Mouse (Mus musculus): Measurements from ENCODE around the gene Myo18b. TPM values are rescaled to one million over a fixed set of nuclear protein-coding genes. Genes with fewer than 3 reads are reported as not detected.

The Myo18b gene
- polyA plus RNA-seq, 1 experiment from 2014 or later = 0.14 TPM

- 66% methylated on average over 12 of the region's 12 CpGs for WGBS
- no peak overlapping the region for H3K27ac ChIP-seq (replicated peaks; ENCODE audit: low read depth, low read length)
- DNase-seq (ENCODE audit: low spot score) (no peak), ATAC-seq (replicated peaks; ENCODE audit: insufficient number of reproducible peaks, low FRiP score, low TSS enrichment, low read depth) (no peak)
- H3K4me1 ChIP-seq (ENCODE audit: control insufficient read depth, insufficient read depth, low read length) = no peaks in the 10 kb centered on the region
- no peaks in the 10 kb centered on the region for H3K9me3 ChIP-seq (replicated peaks; ENCODE audit: control insufficient read depth, low read length)
- H3K4me3 ChIP-seq (ENCODE audit: low read depth, low read length) = no peak overlapping the region
- H3K36me3 ChIP-seq (replicated peaks; ENCODE audit: control insufficient read depth, insufficient read depth, low read depth, low read length) = no peaks in the 10 kb centered on the region
- H3K27me3 ChIP-seq (ENCODE audit: control insufficient read depth, insufficient read depth, low read length) = no peaks in the 10 kb centered on the region
- no peak overlapping the region for H3K9ac ChIP-seq (replicated peaks; ENCODE audit: low read length)
- no peak overlapping the region for H3K4me2 ChIP-seq (ENCODE audit: low read depth, low read length)
These were observed 70.9 kb downstream of the Myo18b start for GRCm38 (mm10) chr5:112825091-112825794.

- no peak overlapping the region for H3K9ac ChIP-seq (replicated peaks; ENCODE audit: low read length)
- H3K36me3 ChIP-seq (replicated peaks; ENCODE audit: control insufficient read depth, insufficient read depth, low read depth, low read length) = no peaks in the 10 kb centered on the region
- 36% methylated on average over 13 of the region's 13 CpGs for WGBS
- no peaks in the 10 kb centered on the region for H3K27me3 ChIP-seq (ENCODE audit: control insufficient read depth, insufficient read depth, low read length)
- H3K4me2 ChIP-seq (ENCODE audit: low read depth, low read length) = no peak overlapping the region
- DNase-seq (ENCODE audit: low spot score) (peak; percentile 88), ATAC-seq (replicated peaks; ENCODE audit: insufficient number of reproducible peaks, low FRiP score, low TSS enrichment, low read depth) (no peak)
- no peaks in the 10 kb centered on the region for H3K4me1 ChIP-seq (ENCODE audit: control insufficient read depth, insufficient read depth, low read length)
- no peaks in the 10 kb centered on the region for H3K9me3 ChIP-seq (replicated peaks; ENCODE audit: control insufficient read depth, low read length)
- no peak overlapping the region for H3K27ac ChIP-seq (replicated peaks; ENCODE audit: low read depth, low read length)
- no peak overlapping the region for H3K4me3 ChIP-seq (ENCODE audit: low read depth, low read length)
These were observed 71.8 kb downstream of the Myo18b start for GRCm38 (mm10) chr5:112824376-112824775.

- H3K9ac ChIP-seq (replicated peaks; ENCODE audit: low read length) = no peak overlapping the region
- no peaks in the 10 kb centered on the region for H3K9me3 ChIP-seq (replicated peaks; ENCODE audit: control insufficient read depth, low read length)
- H3K36me3 ChIP-seq (replicated peaks; ENCODE audit: control insufficient read depth, insufficient read depth, low read depth, low read length) = no peaks in the 10 kb centered on the region
- 72% methylated on average over 3 of the region's 3 CpGs for WGBS
- DNase-seq (ENCODE audit: low spot score) (no peak), ATAC-seq (replicated peaks; ENCODE audit: insufficient number of reproducible peaks, low FRiP score, low TSS enrichment, low read depth) (no peak)
- H3K27ac ChIP-seq (replicated peaks; ENCODE audit: low read depth, low read length) = no peak overlapping the region
- H3K4me3 ChIP-seq (ENCODE audit: low read depth, low read length) = no peak overlapping the region
- no peaks in the 10 kb centered on the region for H3K4me1 ChIP-seq (ENCODE audit: control insufficient read depth, insufficient read depth, low read length)
- H3K4me2 ChIP-seq (ENCODE audit: low read depth, low read length) = no peak overlapping the region
- no peaks in the 10 kb centered on the region for H3K27me3 ChIP-seq (ENCODE audit: control insufficient read depth, insufficient read depth, low read length)
These were observed 73.7 kb downstream of the Myo18b start for GRCm38 (mm10) chr5:112822426-112822825.

- Histone ChIP-seq H3K27me3 (ENCODE audit: control insufficient read depth, insufficient read depth, low read length) (no peaks in the 10 kb centered on the region), H3K27ac (replicated peaks; ENCODE audit: low read depth, low read length) (no peak overlapping the region), H3K9me3 (replicated peaks; ENCODE audit: control insufficient read depth, low read length) (no peaks in the 10 kb centered on the region), H3K4me2 (ENCODE audit: low read depth, low read length) (no peak overlapping the region), H3K4me3 (ENCODE audit: low read depth, low read length) (no peak overlapping the region), H3K36me3 (replicated peaks; ENCODE audit: control insufficient read depth, insufficient read depth, low read depth, low read length) (no peaks in the 10 kb centered on the region), H3K9ac (replicated peaks; ENCODE audit: low read length) (no peak overlapping the region), H3K4me1 (ENCODE audit: control insufficient read depth, insufficient read depth, low read length) (no peaks in the 10 kb centered on the region)
- ATAC-seq (replicated peaks; ENCODE audit: insufficient number of reproducible peaks, low FRiP score, low TSS enrichment, low read depth) (no peak), DNase-seq (ENCODE audit: low spot score) (no peak)
- WGBS = 83% methylated on average over 7 of the region's 7 CpGs
These were observed 81.1 kb downstream of the Myo18b start for GRCm38 (mm10) chr5:112815051-112815450.

- no peak overlapping the region for H3K27ac ChIP-seq (replicated peaks; ENCODE audit: low read depth, low read length)
- no peaks in the 10 kb centered on the region for H3K36me3 ChIP-seq (replicated peaks; ENCODE audit: control insufficient read depth, insufficient read depth, low read depth, low read length)
- no peaks in the 10 kb centered on the region for H3K4me1 ChIP-seq (ENCODE audit: control insufficient read depth, insufficient read depth, low read length)
- H3K4me3 ChIP-seq (ENCODE audit: low read depth, low read length) = no peak overlapping the region
- H3K4me2 ChIP-seq (ENCODE audit: low read depth, low read length) = no peak overlapping the region
- H3K9me3 ChIP-seq (replicated peaks; ENCODE audit: control insufficient read depth, low read length) = no peaks in the 10 kb centered on the region
- no peak for ATAC-seq (replicated peaks; ENCODE audit: insufficient number of reproducible peaks, low FRiP score, low TSS enrichment, low read depth)
- no peak overlapping the region for H3K9ac ChIP-seq (replicated peaks; ENCODE audit: low read length)
- no peak for DNase-seq (ENCODE audit: low spot score)
- no peaks in the 10 kb centered on the region for H3K27me3 ChIP-seq (ENCODE audit: control insufficient read depth, insufficient read depth, low read length)
- 84% methylated on average over 4 of the region's 4 CpGs for WGBS
These were observed 88.5 kb downstream of the Myo18b start for GRCm38 (mm10) chr5:112807629-112808028.

GRCm38 (mm10) chr5:112796086-112796485, 100.1 kb downstream of the Myo18b start:
- Histone ChIP-seq H3K4me1 (ENCODE audit: control insufficient read depth, insufficient read depth, low read length) (no peaks in the 10 kb centered on the region), H3K9ac (replicated peaks; ENCODE audit: low read length) (no peak overlapping the region), H3K27ac (replicated peaks; ENCODE audit: low read depth, low read length) (no peak overlapping the region), H3K27me3 (ENCODE audit: control insufficient read depth, insufficient read depth, low read length) (no peaks in the 10 kb centered on the region), H3K9me3 (replicated peaks; ENCODE audit: control insufficient read depth, low read length) (no peaks in the 10 kb centered on the region), H3K4me3 (ENCODE audit: low read depth, low read length) (no peak overlapping the region), H3K36me3 (replicated peaks; ENCODE audit: control insufficient read depth, insufficient read depth, low read depth, low read length) (no peaks in the 10 kb centered on the region), H3K4me2 (ENCODE audit: low read depth, low read length) (no peak overlapping the region)
- WGBS = 78% methylated on average over 7 of the region's 7 CpGs
- ATAC-seq (replicated peaks; ENCODE audit: insufficient number of reproducible peaks, low FRiP score, low TSS enrichment, low read depth) (no peak), DNase-seq (ENCODE audit: low spot score) (no peak)

GRCm38 (mm10) chr5:112791792-112792780, 104.1 kb downstream of the Myo18b start:
- ATAC-seq (replicated peaks; ENCODE audit: insufficient number of reproducible peaks, low FRiP score, low TSS enrichment, low read depth) (no peak), DNase-seq (ENCODE audit: low spot score) (no peak)
- Histone ChIP-seq H3K9me3 (replicated peaks; ENCODE audit: control insufficient read depth, low read length) (no peaks in the 10 kb centered on the region), H3K4me2 (ENCODE audit: low read depth, low read length) (no peak overlapping the region), H3K9ac (replicated peaks; ENCODE audit: low read length) (no peak overlapping the region), H3K27me3 (ENCODE audit: control insufficient read depth, insufficient read depth, low read length) (no peaks in the 10 kb centered on the region), H3K4me3 (ENCODE audit: low read depth, low read length) (no peak overlapping the region), H3K36me3 (replicated peaks; ENCODE audit: control insufficient read depth, insufficient read depth, low read depth, low read length) (no peaks in the 10 kb centered on the region), H3K27ac (replicated peaks; ENCODE audit: low read depth, low read length) (no peak overlapping the region), H3K4me1 (ENCODE audit: control insufficient read depth, insufficient read depth, low read length) (no peaks in the 10 kb centered on the region)
- 80% methylated on average over 15 of the region's 15 CpGs for WGBS

All from embryonic facial prominence, embryonic 11.5 days (tissue).